Mouse (Mus musculus) CH12.LX (cell line): ENCODE measurements around the gene Mob4. TPM values are rescaled to one million over a fixed set of nuclear protein-coding genes. Genes with fewer than 3 reads are reported as not detected.

Experiments
- DNase-seq: peaks from one replicate; pipeline ENCODE4 v3.0.0-alpha.2; 2013; ENCODE audit errors: extremely low read depth
- H3K27ac ChIP-seq: 2 replicates; pipeline ENCODE4 v1.5.1; 2012; ENCODE audit warnings: low read depth, mild to moderate bottlenecking, control low read depth, moderate library complexity; ENCODE audit not compliant: insufficient read depth
- H3K27me3 ChIP-seq: replicated peaks from 2 replicates; pipeline ENCODE3; 2012; ENCODE audit warnings: inconsistent platforms
- H3K36me3 ChIP-seq, 2 experiments: replicated peaks in 1 of 2; 2 replicates each; pipeline versions ENCODE3 to v1.6.1; 2012; ENCODE audit warnings: inconsistent platforms in 1 of 2, low read length in 1 of 2, mild to moderate bottlenecking in 1 of 2, mixed read lengths in 1 of 2, moderate library complexity in 1 of 2; ENCODE audit not compliant: control insufficient read depth in 1 of 2, insufficient read depth in 1 of 2
- H3K4me1 ChIP-seq, 2 experiments: 2 replicates each; pipeline ENCODE4 v1.6.1; 2012; ENCODE audit warnings: inconsistent platforms in 1 of 2, moderate library complexity in 1 of 2; ENCODE audit not compliant: insufficient read depth in 2 of 2, control insufficient read depth in 1 of 2
- H3K4me2 ChIP-seq: 2 replicates; pipeline ENCODE4 v1.6.1; 2012; ENCODE audit warnings: low read depth, mild to moderate bottlenecking, control low read depth; ENCODE audit not compliant: poor library complexity, insufficient read depth, severe bottlenecking
- H3K4me3 ChIP-seq, 3 experiments: fragments of 150-350 bp in 1 of 3; sonication (generic) in 1 of 3; replicated peaks in 1 of 3; 2 replicates each; pipeline versions ENCODE3 to v1.5.1; 2011 to 2012; ENCODE audit warnings: low read depth in 2 of 3, low read length in 2 of 3, mild to moderate bottlenecking in 2 of 3, moderate library complexity in 2 of 3, control low read depth in 1 of 3, improper control_type of control experiment in 1 of 3, inconsistent platforms in 1 of 3, mixed read lengths in 1 of 3; ENCODE audit not compliant: poor library complexity in 1 of 3
- H3K79me2 ChIP-seq: replicated peaks from 2 replicates; pipeline ENCODE4 v1.6.1; 2012; ENCODE audit warnings: mild to moderate bottlenecking, moderate library complexity; ENCODE audit not compliant: control insufficient read depth, poor library complexity, insufficient read depth, severe bottlenecking; ENCODE audit errors: extremely low read depth
- H3K9ac ChIP-seq: 2 replicates; pipeline ENCODE4 v1.6.1; 2012; ENCODE audit warnings: low read depth, mild to moderate bottlenecking, control low read depth, moderate library complexity; ENCODE audit not compliant: insufficient read depth
- H3K9me3 ChIP-seq: replicated peaks from 2 replicates; pipeline ENCODE3; 2012; ENCODE audit warnings: low read length, inconsistent platforms, mixed read lengths
- BHLHE40 ChIP-seq: IDR thresholded peaks from 2 replicates; pipeline ENCODE4 v1.6.1; 2011; ENCODE audit warnings: mild to moderate bottlenecking, low read depth, low read length, improper control_type of control experiment
- CHD1 ChIP-seq: IDR thresholded peaks from 2 replicates; pipeline ENCODE4 v1.6.1; 2012; ENCODE audit warnings: low read depth, low read length, improper control_type of control experiment, inconsistent platforms
- CHD2 ChIP-seq: IDR thresholded peaks from 2 replicates; pipeline ENCODE4 v1.6.1; 2011; ENCODE audit warnings: low read length, improper control_type of control experiment
- CTCF ChIP-seq, 2 experiments: IDR thresholded peaks in 1 of 2; conservative IDR thresholded peaks in 1 of 2; 2 replicates each; pipeline ENCODE4 v1.5.1; 2011 to 2012; ENCODE audit warnings: low read depth in 2 of 2, low read length in 2 of 2, improper control_type of control experiment in 1 of 2, inconsistent platforms in 1 of 2, mild to moderate bottlenecking in 1 of 2, moderate library complexity in 1 of 2
- ELF1 ChIP-seq: IDR thresholded peaks from 2 replicates; pipeline ENCODE4 v1.6.1; 2014; ENCODE audit warnings: low read depth, mild to moderate bottlenecking, inconsistent platforms, low read length, improper control_type of control experiment
- EP300 ChIP-seq: IDR thresholded peaks from 2 replicates; pipeline ENCODE4 v1.6.1; 2011; ENCODE audit warnings: low read length, improper control_type of control experiment
- ETS1 ChIP-seq: conservative IDR thresholded peaks from 2 replicates; pipeline ENCODE4 v1.6.1; 2012; ENCODE audit warnings: low read depth, mild to moderate bottlenecking, inconsistent platforms, low read length, improper control_type of control experiment, moderate library complexity
- HCFC1 ChIP-seq: IDR thresholded peaks from 2 replicates; pipeline ENCODE4 v1.6.1; 2012; ENCODE audit warnings: low read depth, mild to moderate bottlenecking, inconsistent platforms, low read length, improper control_type of control experiment
- IRF4 ChIP-seq: IDR thresholded peaks from 2 replicates; pipeline ENCODE4 v1.6.1; 2014; ENCODE audit warnings: low read depth, mild to moderate bottlenecking, inconsistent platforms, low read length, improper control_type of control experiment
- JUN ChIP-seq: IDR thresholded peaks from 2 replicates; pipeline ENCODE4 v1.6.1; 2011; ENCODE audit warnings: low read depth, mild to moderate bottlenecking, low read length, improper control_type of control experiment, moderate library complexity; ENCODE audit not compliant: insufficient read depth
- JUND ChIP-seq: conservative IDR thresholded peaks from 2 replicates; pipeline ENCODE4 v1.6.1; 2011; ENCODE audit warnings: low read depth, low read length, improper control_type of control experiment
- KAT2A ChIP-seq: IDR thresholded peaks from 2 replicates; pipeline ENCODE4 v1.6.1; 2012; ENCODE audit warnings: low read length, improper control_type of control experiment, inconsistent platforms; ENCODE audit not compliant: insufficient replicate concordance
- MAFK ChIP-seq: IDR thresholded peaks from 2 replicates; pipeline ENCODE4 v1.6.1; 2011; ENCODE audit warnings: low read length, improper control_type of control experiment; ENCODE audit not compliant: insufficient replicate concordance
- MAX ChIP-seq: IDR thresholded peaks from 2 replicates; pipeline ENCODE4 v1.6.1; 2011; ENCODE audit warnings: low read length, improper control_type of control experiment
- MAZ ChIP-seq: IDR thresholded peaks from 2 replicates; pipeline ENCODE4 v1.6.1; 2012; ENCODE audit warnings: low read depth, mild to moderate bottlenecking, inconsistent platforms, low read length, improper control_type of control experiment, moderate library complexity
- MEF2A ChIP-seq: IDR thresholded peaks from 2 replicates; pipeline ENCODE4 v1.6.1; 2014; ENCODE audit warnings: low read depth, mild to moderate bottlenecking, inconsistent platforms, low read length, improper control_type of control experiment, borderline replicate concordance
- MXI1 ChIP-seq: IDR thresholded peaks from 2 replicates; pipeline ENCODE4 v1.6.1; 2011; ENCODE audit warnings: mild to moderate bottlenecking, low read depth, low read length, improper control_type of control experiment
- MYC ChIP-seq: IDR thresholded peaks from 2 replicates; pipeline ENCODE4 v1.6.1; 2011; ENCODE audit warnings: low read depth, mild to moderate bottlenecking, improper control_type of control experiment, low read length
- NELFE ChIP-seq: IDR thresholded peaks from 2 replicates; pipeline ENCODE4 v1.6.1; 2011; ENCODE audit warnings: low read depth, low read length, improper control_type of control experiment
- NRF1 ChIP-seq: IDR thresholded peaks from 2 replicates; pipeline ENCODE4 v1.6.1; 2014; ENCODE audit warnings: low read depth, mild to moderate bottlenecking, inconsistent platforms, low read length, improper control_type of control experiment, moderate library complexity
- PAX5 ChIP-seq: IDR thresholded peaks from 2 replicates; pipeline ENCODE4 v1.6.1; 2012; ENCODE audit warnings: low read length, inconsistent platforms, mixed read lengths
- POLR2A ChIP-seq: IDR thresholded peaks from 2 replicates; pipeline ENCODE4 v1.6.1; 2011; ENCODE audit warnings: low read depth, mild to moderate bottlenecking, improper control_type of control experiment, low read length
- POLR2AphosphoS2 ChIP-seq: IDR thresholded peaks from 2 replicates; pipeline ENCODE4 v1.6.1; 2011; ENCODE audit warnings: low read depth, low read length, improper control_type of control experiment
- RAD21 ChIP-seq: IDR thresholded peaks from 2 replicates; pipeline ENCODE4 v1.6.1; 2011; ENCODE audit warnings: low read depth, mild to moderate bottlenecking, low read length, improper control_type of control experiment, moderate library complexity
- RCOR1 ChIP-seq: conservative IDR thresholded peaks from 2 replicates; pipeline ENCODE4 v1.6.1; 2012; ENCODE audit warnings: low read depth, mild to moderate bottlenecking, inconsistent platforms, low read length, improper control_type of control experiment
- SIN3A ChIP-seq: IDR thresholded peaks from 2 replicates; pipeline ENCODE4 v1.6.1; 2012; ENCODE audit warnings: low read length, improper control_type of control experiment, inconsistent platforms
- SMC3 ChIP-seq: IDR thresholded peaks from 2 replicates; pipeline ENCODE4 v1.6.1; 2011; ENCODE audit warnings: low read depth, low read length, improper control_type of control experiment
- TBP ChIP-seq: conservative IDR thresholded peaks from 2 replicates; pipeline ENCODE4 v1.6.1; 2011; ENCODE audit warnings: low read depth, low read length, improper control_type of control experiment
- TCF12 ChIP-seq: IDR thresholded peaks from 2 replicates; pipeline ENCODE4 v1.6.1; 2014; ENCODE audit warnings: low read depth, mild to moderate bottlenecking, inconsistent platforms, low read length, improper control_type of control experiment
- USF1 ChIP-seq: IDR thresholded peaks from 2 replicates; pipeline ENCODE4 v1.6.1; 2014; ENCODE audit warnings: low read depth, mild to moderate bottlenecking, inconsistent platforms, low read length, improper control_type of control experiment
- ZC3H11A ChIP-seq: IDR thresholded peaks from 2 replicates; pipeline ENCODE4 v1.6.1; 2012; ENCODE audit warnings: low read depth, mild to moderate bottlenecking, inconsistent platforms, low read length, improper control_type of control experiment
- ZKSCAN1 ChIP-seq: IDR thresholded peaks from 2 replicates; pipeline ENCODE4 v1.6.1; 2012; ENCODE audit warnings: low read depth, inconsistent platforms, low read length, improper control_type of control experiment, borderline replicate concordance
- ZMIZ1 ChIP-seq: IDR thresholded peaks from 2 replicates; pipeline ENCODE4 v1.6.1; 2012; ENCODE audit warnings: low read depth, mild to moderate bottlenecking, inconsistent platforms, low read length, improper control_type of control experiment
- ZNF384 ChIP-seq: IDR thresholded peaks from 2 replicates; pipeline ENCODE4 v1.6.1; 2012; ENCODE audit warnings: low read depth, low read length, improper control_type of control experiment, inconsistent platforms
- dilution Hi-C: fragments of 300-500 bp; cut with MboI; formaldehyde crosslinking; loops from 2 replicates; pipeline ENCODE4 v1.14.3; 2020; ENCODE audit warnings: low sequenced_read_pairs; ENCODE audit not compliant: extremely low pct_unique_long_range_greater_than_20kb, extremely low pct_ligation_motif_present
- in situ Hi-C: fragments of 300-500 bp; cut with MboI; formaldehyde crosslinking; loops from 3 replicates; pipeline ENCODE4 v1.14.3; 2019; ENCODE audit warnings: low sequenced_read_pairs, low pct_ligation_motif_present, low pct_unique_long_range_greater_than_20kb, mixed read lengths
- polyA plus RNA-seq: library from polyadenylated mRNA; unstranded; fragments of >175 nt; gene quantifications from 2 replicates; pipeline ENCODE4 v1.2.1, GENCODE M21; 2012; ENCODE audit warnings: low read depth; ENCODE audit not compliant: insufficient read length
- total RNA-seq, 2 experiments: library from RNA; depleted of rRNA; stranded (reverse); fragments of 300-350 nt in 1 of 2; fragments of >200 nt in 1 of 2; gene quantifications; 2 replicates each; pipeline ENCODE4 v1.2.3; 2012 to 2014

Mob4 gene
- total RNA-seq (2012; rRNA removed) = 12.3 and 16.7 TPM in 2 replicates
- 49.5 and 62.4 TPM in 2 replicates for total RNA-seq (2014; rRNA removed)
- 34.1 and 43.2 TPM in 2 replicates for polyA plus RNA-seq

GRCm38 (mm10) chr1:55130943-55131401, at the start of gene Mob4:
Gene Mob4, plus strand, starts transcription at chr1:55131231.
- no peaks in the 10 kb centered on the region for H3K9me3 ChIP-seq
- peak within 1 kb of the TSS; percentile 81 for H3K27ac ChIP-seq
- peaks cover 3 to 30% of the 10 kb centered on the region in 2 experiments for H3K4me1 ChIP-seq
- peak within 1 kb of the TSS; percentile 99 for H3K4me2 ChIP-seq
- peaks cover 42% of the 10 kb centered on the region for H3K79me2 ChIP-seq
- no peak; the same call in 1 of the 2 replicates for TF ChIP-seq MYC
- TF ChIP-seq ETS1 = peak; percentile 80
- TF ChIP-seq CTCF (conservative IDR thresholded peaks at IDR 0.05 in 1 of 2, IDR thresholded peaks at IDR 0.05 in 1 of 2; ENCODE audit: low read depth in 2 of 2, low read length in 2 of 2) = no peak
- peak; percentile 44; the same call in 1 of the 2 replicates for TF ChIP-seq MAX
- peak; percentile 77 for TF ChIP-seq SIN3A
- peak; percentile 90 for TF ChIP-seq BHLHE40
- peak; percentile 92 for TF ChIP-seq POLR2A
- TF ChIP-seq MAZ = peak; percentile 86
- peak; percentile 66 for TF ChIP-seq NELFE
- peak; percentile 90 for TF ChIP-seq ZMIZ1
- TF ChIP-seq TCF12 = peak; percentile 91
- TF ChIP-seq CHD2 = peak; percentile 24; the same call in 1 of the 2 replicates
- TF ChIP-seq USF1 = no peak
- TF ChIP-seq POLR2AphosphoS2 = peak; percentile 76; the same call in 1 of the 2 replicates
- no peak for TF ChIP-seq JUND
- TF ChIP-seq TBP = peak; percentile 95
- peak; percentile 61; the same call in 1 of the 2 replicates for TF ChIP-seq EP300
- no peak for TF ChIP-seq SMC3
- peak; percentile 90 for TF ChIP-seq MEF2A
- peak; percentile 90 for TF ChIP-seq ELF1
- TF ChIP-seq ZNF384 = no peak
- peak; percentile 74; the same call in 1 of the 2 replicates for TF ChIP-seq IRF4
- TF ChIP-seq MAFK = no peak
- peak; percentile 82 for TF ChIP-seq HCFC1
- no peak for TF ChIP-seq RAD21
- TF ChIP-seq CHD1 = no peak
- TF ChIP-seq JUN = no peak
- TF ChIP-seq RCOR1 = no peak; the same call in 1 of the 2 replicates
- no peak for TF ChIP-seq ZKSCAN1
- peak; percentile 43 for TF ChIP-seq NRF1
- peak; percentile 80; the same call in 1 of the 2 replicates for TF ChIP-seq KAT2A
- peak; percentile 39; the same call in 1 of the 2 replicates for TF ChIP-seq MXI1
- no peak for TF ChIP-seq PAX5
- no peak for TF ChIP-seq ZC3H11A
- H3K36me3 ChIP-seq = peaks cover 0 to 25% of the 10 kb centered on the region in 2 experiments
- DNase-seq = peak; percentile 88
- in situ Hi-C loops = no loop called here
- H3K4me3 ChIP-seq = peak within 1 kb of the TSS; percentile 63 to 98 (median 84)
- dilution Hi-C loops = no loop called here
- no peaks in the 10 kb centered on the region for H3K27me3 ChIP-seq
- peak within 1 kb of the TSS; percentile 92 for H3K9ac ChIP-seq
